Mouse (Mus musculus): ENCODE measurements at regions not wholly inside any gene's neighbourhood (a gene's known extent, or its start where the extent isn't known, plus 50 kb on each side); places are given as distances from the start of the nearest gene placed in this dataset.

- Histone ChIP-seq H3K27ac (ENCODE audit: low read length) (no peak overlapping the region), H3K27me3 (ENCODE audit: control insufficient read depth, insufficient read depth, low read depth, low read length) (no peaks in the 10 kb centered on the region), H3K4me2 (ENCODE audit: low read length) (no peak overlapping the region), H3K4me1 (ENCODE audit: control insufficient read depth, insufficient read depth, low read length) (peaks cover 3% of the 10 kb centered on the region; the same call in 1 of the 2 replicates), H3K36me3 (ENCODE audit: control insufficient read depth, insufficient read depth, low read length) (no peaks in the 10 kb centered on the region), H3K9ac (ENCODE audit: low read depth, low read length) (no peak overlapping the region), H3K4me3 (ENCODE audit: low read depth, low read length) (no peak overlapping the region), H3K9me3 (replicated peaks; ENCODE audit: control insufficient read depth, low read length, poor library complexity, severe bottlenecking) (no peaks in the 10 kb centered on the region)
- ATAC-seq: no peak
- WGBS: 78% methylated on average over 7 of the region's 7 CpGs
Observed at GRCm38 (mm10) chr10:17561466-17561865, 161.6 kb upstream of the Cited2 start.

- H3K36me3 ChIP-seq (ENCODE audit: control insufficient read depth, insufficient read depth, low read length): no peaks in the 10 kb centered on the region
- ATAC-seq: no peak
- H3K4me3 ChIP-seq (ENCODE audit: low read depth, low read length): no peak overlapping the region
- H3K4me1 ChIP-seq (ENCODE audit: control insufficient read depth, insufficient read depth, low read length): peaks cover 3% of the 10 kb centered on the region; the same call in 1 of the 2 replicates
- H3K27me3 ChIP-seq (ENCODE audit: control insufficient read depth, insufficient read depth, low read depth, low read length): no peaks in the 10 kb centered on the region
- no peak overlapping the region for H3K4me2 ChIP-seq (ENCODE audit: low read length)
- no peak overlapping the region for H3K27ac ChIP-seq (ENCODE audit: low read length)
- H3K9ac ChIP-seq (ENCODE audit: low read depth, low read length): no peak overlapping the region
- WGBS: 93% methylated on average over 5 of the region's 5 CpGs
- no peaks in the 10 kb centered on the region for H3K9me3 ChIP-seq (replicated peaks; ENCODE audit: control insufficient read depth, low read length, poor library complexity, severe bottlenecking)
Observed at GRCm38 (mm10) chr10:17561977-17562376, 161.0 kb upstream of the Cited2 start.

GRCm38 (mm10) chr10:17562410-17563350 lies 160.3 kb upstream of the Cited2 start:
- H3K27ac ChIP-seq (ENCODE audit: low read length): no peak overlapping the region
- H3K4me1 ChIP-seq (ENCODE audit: control insufficient read depth, insufficient read depth, low read length): peaks cover 3% of the 10 kb centered on the region; the same call in 1 of the 2 replicates

GRCm38 (mm10) chr10:17563351-17563749 lies 159.7 kb upstream of the Cited2 start:
- no peak overlapping the region for H3K9ac ChIP-seq (ENCODE audit: low read depth, low read length)
- H3K27ac ChIP-seq (ENCODE audit: low read length): no peak overlapping the region
- WGBS: 37% methylated on average over 4 of the region's 4 CpGs
- peaks cover 3% of the 10 kb centered on the region; the same call in 1 of the 2 replicates for H3K4me1 ChIP-seq (ENCODE audit: control insufficient read depth, insufficient read depth, low read length)
- ATAC-seq: no peak
- no peaks in the 10 kb centered on the region for H3K27me3 ChIP-seq (ENCODE audit: control insufficient read depth, insufficient read depth, low read depth, low read length)
- H3K9me3 ChIP-seq (replicated peaks; ENCODE audit: control insufficient read depth, low read length, poor library complexity, severe bottlenecking): no peaks in the 10 kb centered on the region
- no peaks in the 10 kb centered on the region for H3K36me3 ChIP-seq (ENCODE audit: control insufficient read depth, insufficient read depth, low read length)
- no peak overlapping the region for H3K4me2 ChIP-seq (ENCODE audit: low read length)
- H3K4me3 ChIP-seq (ENCODE audit: low read depth, low read length): no peak overlapping the region

More at GRCm38 (mm10) chr10:17562410-17563350, 160.3 kb upstream of the Cited2 start:
- Histone ChIP-seq H3K36me3 (ENCODE audit: control insufficient read depth, insufficient read depth, low read length) (no peaks in the 10 kb centered on the region), H3K9me3 (replicated peaks; ENCODE audit: control insufficient read depth, low read length, poor library complexity, severe bottlenecking) (no peaks in the 10 kb centered on the region), H3K9ac (ENCODE audit: low read depth, low read length) (no peak overlapping the region), H3K4me3 (ENCODE audit: low read depth, low read length) (no peak overlapping the region), H3K27me3 (ENCODE audit: control insufficient read depth, insufficient read depth, low read depth, low read length) (no peaks in the 10 kb centered on the region), H3K4me2 (ENCODE audit: low read length) (no peak overlapping the region)
- ATAC-seq: 0 out of 2 replicates have a peak, but pooled peaks have one; percentile 49
- 74% methylated on average over 7 of the region's 7 CpGs for WGBS

GRCm38 (mm10) chr10:17564895-17565620 lies 158.0 kb upstream of the Cited2 start:
- Histone ChIP-seq H3K4me3 (ENCODE audit: low read depth, low read length) (no peak overlapping the region), H3K4me1 (ENCODE audit: control insufficient read depth, insufficient read depth, low read length) (peaks cover 3% of the 10 kb centered on the region; the same call in 1 of the 2 replicates), H3K36me3 (ENCODE audit: control insufficient read depth, insufficient read depth, low read length) (no peaks in the 10 kb centered on the region), H3K4me2 (ENCODE audit: low read length) (no peak overlapping the region), H3K27me3 (ENCODE audit: control insufficient read depth, insufficient read depth, low read depth, low read length) (no peaks in the 10 kb centered on the region), H3K9me3 (replicated peaks; ENCODE audit: control insufficient read depth, low read length, poor library complexity, severe bottlenecking) (no peaks in the 10 kb centered on the region), H3K27ac (ENCODE audit: low read length) (no peak overlapping the region), H3K9ac (ENCODE audit: low read depth, low read length) (no peak overlapping the region)
- WGBS: 71% methylated on average over 6 of the region's 6 CpGs
- no peak for ATAC-seq

- no peaks in the 10 kb centered on the region for H3K36me3 ChIP-seq (ENCODE audit: control insufficient read depth, insufficient read depth, low read length)
- no peak overlapping the region for H3K4me2 ChIP-seq (ENCODE audit: low read length)
- no peak overlapping the region for H3K27ac ChIP-seq (ENCODE audit: low read length)
- WGBS: 89% methylated on average over 5 of the region's 5 CpGs
- peaks cover 3% of the 10 kb centered on the region; the same call in 1 of the 2 replicates for H3K4me1 ChIP-seq (ENCODE audit: control insufficient read depth, insufficient read depth, low read length)
- no peaks in the 10 kb centered on the region for H3K9me3 ChIP-seq (replicated peaks; ENCODE audit: control insufficient read depth, low read length, poor library complexity, severe bottlenecking)
- no peak overlapping the region for H3K4me3 ChIP-seq (ENCODE audit: low read depth, low read length)
- no peak for ATAC-seq
- no peak overlapping the region for H3K9ac ChIP-seq (ENCODE audit: low read depth, low read length)
- no peaks in the 10 kb centered on the region for H3K27me3 ChIP-seq (ENCODE audit: control insufficient read depth, insufficient read depth, low read depth, low read length)
Observed at GRCm38 (mm10) chr10:17566975-17567374, 156.0 kb upstream of the Cited2 start.

GRCm38 (mm10) chr10:17567631-17568030 lies 155.4 kb upstream of the Cited2 start:
- no peaks in the 10 kb centered on the region for H3K36me3 ChIP-seq (ENCODE audit: control insufficient read depth, insufficient read depth, low read length)
- H3K27me3 ChIP-seq (ENCODE audit: control insufficient read depth, insufficient read depth, low read depth, low read length): no peaks in the 10 kb centered on the region
- ATAC-seq: no peak
- no peak overlapping the region for H3K4me3 ChIP-seq (ENCODE audit: low read depth, low read length)
- no peak overlapping the region for H3K4me2 ChIP-seq (ENCODE audit: low read length)
- H3K27ac ChIP-seq (ENCODE audit: low read length): no peak overlapping the region
- no peaks in the 10 kb centered on the region for H3K9me3 ChIP-seq (replicated peaks; ENCODE audit: control insufficient read depth, low read length, poor library complexity, severe bottlenecking)
- H3K4me1 ChIP-seq (ENCODE audit: control insufficient read depth, insufficient read depth, low read length): peaks cover 3% of the 10 kb centered on the region; the same call in 1 of the 2 replicates
- WGBS: 94% methylated on average over 3 of the region's 3 CpGs
- no peak overlapping the region for H3K9ac ChIP-seq (ENCODE audit: low read depth, low read length)

- ATAC-seq: no peak
- 87% methylated on average over 6 of the region's 6 CpGs for WGBS
- Histone ChIP-seq H3K4me3 (ENCODE audit: low read depth, low read length) (no peak overlapping the region), H3K4me2 (ENCODE audit: low read length) (no peak overlapping the region), H3K36me3 (ENCODE audit: control insufficient read depth, insufficient read depth, low read length) (no peaks in the 10 kb centered on the region), H3K27me3 (ENCODE audit: control insufficient read depth, insufficient read depth, low read depth, low read length) (no peaks in the 10 kb centered on the region), H3K4me1 (ENCODE audit: control insufficient read depth, insufficient read depth, low read length) (no peaks in the 10 kb centered on the region), H3K9me3 (replicated peaks; ENCODE audit: control insufficient read depth, low read length, poor library complexity, severe bottlenecking) (no peaks in the 10 kb centered on the region), H3K9ac (ENCODE audit: low read depth, low read length) (no peak overlapping the region), H3K27ac (ENCODE audit: low read length) (no peak overlapping the region)
Observed at GRCm38 (mm10) chr10:17569577-17570113, 153.4 kb upstream of the Cited2 start.

Measured in midbrain, embryonic 16.5 days (tissue).